Mouse (Mus musculus): ENCODE measurements around the gene Radil.

The Radil gene

DNA sequence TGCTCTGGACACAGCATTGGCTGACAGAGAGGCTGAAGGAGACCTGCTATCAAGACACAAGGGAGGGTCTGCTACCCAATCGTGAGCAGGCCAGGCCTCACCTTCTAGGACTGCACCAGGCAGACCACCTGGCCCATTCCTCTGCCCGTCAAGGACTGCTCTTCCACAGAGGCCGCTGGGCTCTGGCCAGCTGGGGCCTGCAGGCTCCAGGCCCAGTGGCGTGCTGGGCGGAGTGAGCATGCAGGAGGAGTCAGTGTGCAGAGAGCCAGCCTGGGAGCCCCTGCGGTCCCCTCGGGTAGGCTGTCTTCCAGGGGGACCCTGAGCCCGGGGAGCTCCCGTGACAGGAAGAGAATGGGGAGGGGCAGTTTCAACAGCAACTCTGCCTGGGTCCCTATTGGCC, 64.2 kb downstream of the Radil start:
- no peak for DNase-seq (ENCODE audit: low read depth, low spot score)

GRCm38 (mm10) chr5:142483581-142483980, 67.3 kb downstream of the Radil start:
- DNase-seq (ENCODE audit: low read depth, low spot score) = no peak

GRCm38 (mm10) chr5:142482512-142482911, 68.4 kb downstream of the Radil start:
- peak; percentile 59 for DNase-seq (ENCODE audit: low read depth, low spot score)

GRCm38 (mm10) chr5:142478829-142479435, 72.0 kb downstream of the Radil start:
- DNase-seq (ENCODE audit: low read depth, low spot score) = peak; percentile 67

GRCm38 (mm10) chr5:142477866-142478615, 72.9 kb downstream of the Radil start:
- DNase-seq (ENCODE audit: low read depth, low spot score) = no peak

DNA sequence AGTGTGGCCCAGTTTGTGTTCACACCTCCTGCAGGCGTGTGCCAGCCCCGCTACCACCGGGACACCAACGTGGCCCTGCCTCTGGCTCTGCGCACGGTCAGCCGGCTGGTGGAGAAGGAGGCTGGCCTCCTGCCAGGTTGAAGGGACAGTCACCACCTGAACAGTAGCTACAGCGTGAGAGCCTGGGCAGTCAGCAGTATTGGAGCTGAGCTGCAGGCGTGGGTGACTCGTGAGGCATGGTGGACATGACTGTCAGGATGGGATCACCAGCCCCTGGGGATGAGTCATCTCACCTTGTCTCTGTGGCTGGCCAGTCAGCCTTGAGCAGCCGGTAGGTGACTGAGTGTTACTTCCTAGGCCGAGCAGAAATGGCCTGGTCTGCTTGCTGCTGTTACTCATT, 73.6 kb downstream of the Radil start:
- no peak for DNase-seq (ENCODE audit: low read depth, low spot score)

GRCm38 (mm10) chr5:142475669-142476068, 75.2 kb downstream of the Radil start:
- DNase-seq (ENCODE audit: low read depth, low spot score) = no peak

DNA sequence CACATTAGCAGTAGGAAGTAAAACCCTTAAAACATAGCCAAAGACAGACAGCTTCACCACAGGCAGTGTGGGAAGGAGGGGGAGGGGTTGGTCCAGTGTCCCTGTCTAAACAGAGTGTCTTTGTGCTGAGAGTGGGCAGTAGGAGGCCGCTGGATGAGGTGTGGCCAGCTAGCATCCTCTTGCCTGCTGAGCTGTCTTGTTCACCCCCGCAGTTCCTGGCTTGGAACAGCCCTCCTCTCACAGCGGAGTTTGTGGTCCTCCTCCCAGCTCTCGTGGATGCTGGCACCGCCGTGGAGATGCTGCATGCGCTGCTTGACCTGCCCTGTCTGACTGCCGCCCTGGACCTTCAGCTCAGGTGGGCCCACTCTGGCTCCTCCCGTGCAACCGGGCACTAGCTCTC, 77.2 kb downstream of the Radil start:
- no peak for DNase-seq (ENCODE audit: low read depth, low spot score)

DNA sequence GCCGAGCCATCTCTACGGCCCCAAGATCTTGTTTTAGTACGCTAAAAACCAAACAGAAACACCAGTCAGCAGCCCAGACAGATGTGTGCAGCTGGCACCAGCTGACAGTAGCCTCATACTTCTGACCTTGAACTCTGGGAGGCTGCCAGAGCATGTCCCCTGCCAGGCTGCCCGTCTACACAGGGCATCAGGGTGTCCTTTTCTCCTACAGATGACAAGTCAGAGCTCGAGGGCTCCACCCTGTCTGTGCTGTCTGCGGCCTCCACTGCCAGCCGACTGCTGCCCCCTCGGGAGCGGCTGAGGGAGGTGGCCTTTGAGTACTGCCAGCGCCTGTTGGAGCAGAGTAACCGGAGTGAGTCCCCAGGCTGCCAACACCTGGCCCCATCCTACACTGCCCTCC, 81.1 kb downstream of the Radil start:
- no peak for DNase-seq (ENCODE audit: low read depth, low spot score)

GRCm38 (mm10) chr5:142468375-142468774, 82.5 kb downstream of the Radil start:
- no peak for DNase-seq (ENCODE audit: low read depth, low spot score)

DNA sequence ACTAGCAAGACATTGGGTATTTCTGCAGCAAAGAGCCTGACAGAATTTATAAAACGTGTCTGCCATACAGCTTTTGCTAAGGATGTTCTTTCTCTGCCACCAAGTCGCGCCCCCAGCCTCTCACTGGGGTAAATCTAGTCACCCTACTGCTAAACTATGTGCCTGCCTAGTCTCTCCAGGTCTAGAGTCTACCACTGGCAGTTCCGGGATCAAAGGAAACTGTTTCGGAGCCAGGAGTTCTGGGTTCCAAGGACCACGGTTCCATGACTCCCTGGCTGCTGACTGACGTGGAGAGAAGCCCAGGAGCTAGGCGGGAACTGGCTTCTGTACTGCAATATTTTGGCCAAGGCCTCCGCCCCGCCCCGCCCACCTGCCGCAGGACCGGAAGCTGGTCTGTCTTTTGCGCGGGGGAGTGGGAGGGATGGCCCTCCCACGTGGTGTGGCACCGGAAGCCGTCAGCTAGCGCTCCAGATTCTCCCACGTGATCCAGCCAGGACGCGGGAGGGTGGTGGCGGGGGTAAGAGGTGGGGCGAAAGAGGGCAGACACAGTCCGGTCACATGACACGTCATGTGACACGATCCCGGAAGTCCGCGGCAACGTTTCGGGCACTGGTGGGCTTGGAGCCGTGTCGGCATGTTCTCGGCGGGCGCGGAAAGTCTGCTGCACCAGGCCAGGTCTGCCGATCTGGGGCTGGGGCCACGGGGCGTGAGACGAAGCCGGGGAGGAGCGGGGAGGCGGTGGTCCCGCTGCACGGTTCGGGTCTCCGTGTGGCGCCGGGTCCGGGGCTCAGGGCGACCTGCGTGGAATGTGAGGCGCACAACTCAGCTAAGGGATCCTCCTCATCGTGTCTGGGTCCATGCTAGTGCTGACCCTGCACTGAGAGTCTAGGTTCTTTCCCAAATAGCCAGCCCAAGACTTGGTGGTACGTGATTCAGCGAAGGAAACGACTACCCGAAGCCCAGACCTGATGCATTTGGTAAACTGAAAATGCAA, 87.1 kb downstream of the Radil start, which contains the start of gene Ap5z1:
Gene Ap5z1 (plus strand): TSS at position 484 of the 994 bp plus-strand sequence.
- DNase-seq (ENCODE audit: low read depth, low spot score) = peak; percentile 98

- peak; percentile 26 for DNase-seq (ENCODE audit: low read depth, low spot score)
These were observed 87.9 kb downstream of the Radil start for GRCm38 (mm10) chr5:142463011-142463410.

GRCm38 (mm10) chr5:142462641-142462948, 88.3 kb downstream of the Radil start:
- no peak for DNase-seq (ENCODE audit: low read depth, low spot score)

DNA sequence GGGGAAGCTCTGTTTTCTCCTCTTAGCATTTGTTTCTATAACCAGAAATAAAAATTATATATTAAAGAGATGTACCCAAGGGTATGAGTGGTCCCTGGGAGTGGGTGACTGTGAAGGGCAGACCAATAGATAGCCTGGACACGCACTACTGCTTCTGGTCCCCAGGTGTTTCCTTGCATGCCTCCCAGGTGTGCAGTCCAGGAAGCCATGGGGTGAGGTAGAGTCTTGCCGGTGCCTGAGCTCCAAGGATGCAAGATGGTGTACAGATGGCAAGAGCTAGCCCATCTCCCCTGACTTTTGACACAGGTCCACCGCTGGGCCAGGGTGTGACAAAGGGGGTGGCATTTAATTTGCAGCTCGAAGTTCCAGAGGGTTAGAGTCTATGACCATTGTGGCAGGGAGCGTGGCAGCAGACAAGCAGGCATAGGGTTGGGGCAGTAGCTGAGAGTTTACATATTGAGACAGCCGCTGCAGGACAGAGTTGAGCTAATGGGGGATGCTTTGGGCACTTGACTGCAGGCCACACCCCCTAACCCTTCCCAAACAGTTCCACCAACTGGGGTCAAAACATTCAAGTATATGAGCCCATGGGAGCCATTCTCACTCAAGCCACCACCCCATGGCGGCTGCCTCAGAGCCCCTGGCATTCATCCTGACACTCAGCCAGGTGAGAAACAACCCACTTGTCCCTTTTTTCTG, 88.8 kb downstream of the Radil start:
- DNase-seq (ENCODE audit: low read depth, low spot score) = peak; percentile 78

DNA sequence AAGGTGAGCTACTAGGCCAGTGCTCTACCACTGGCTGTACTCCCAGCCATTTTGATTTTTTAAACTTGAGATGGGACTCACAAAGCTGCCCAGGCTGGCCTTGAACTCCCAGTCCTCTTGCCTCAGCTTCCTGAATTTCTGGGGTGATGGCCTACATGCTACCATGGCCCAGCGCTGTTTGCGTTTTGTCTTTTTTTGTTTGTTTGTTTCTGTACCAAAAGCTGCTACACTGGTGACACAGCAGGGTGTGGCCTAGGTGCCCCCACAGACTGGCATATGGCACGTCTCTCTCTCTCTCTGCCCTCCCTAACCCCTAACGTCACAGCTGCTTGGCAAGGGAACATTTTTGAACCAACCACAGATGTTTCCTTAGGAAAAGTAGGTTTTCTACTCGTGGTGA, 91.1 kb downstream of the Radil start:
- no peak for DNase-seq (ENCODE audit: low read depth, low spot score)

- no peak for DNase-seq (ENCODE audit: low read depth, low spot score)
These were observed 91.9 kb downstream of the Radil start for GRCm38 (mm10) chr5:142458791-142459557.

- no peak for DNase-seq (ENCODE audit: low read depth, low spot score)
These were observed 93.6 kb downstream of the Radil start for GRCm38 (mm10) chr5:142457345-142457744.

DNA sequence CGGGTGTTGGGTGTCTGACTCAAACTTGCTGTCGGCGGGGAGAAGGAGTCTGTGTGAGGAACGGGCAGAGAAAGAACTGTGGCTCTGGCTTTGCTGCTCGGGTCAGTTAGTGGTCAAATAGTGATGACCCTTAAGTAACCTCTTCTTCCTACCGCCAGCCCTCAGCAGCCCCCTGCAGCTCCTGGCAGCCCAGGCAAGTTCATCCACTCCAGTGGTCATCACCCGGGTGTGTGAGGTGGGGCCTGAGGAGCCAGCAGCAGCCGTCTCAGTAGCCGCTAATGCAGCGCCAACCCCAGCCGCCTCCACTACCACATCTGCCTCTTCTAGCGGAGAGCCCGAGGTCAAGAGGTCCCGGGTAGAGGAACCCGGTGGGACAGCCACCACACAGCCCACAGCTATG, 94.6 kb downstream of the Radil start:
- DNase-seq (ENCODE audit: low read depth, low spot score) = no peak

DNA sequence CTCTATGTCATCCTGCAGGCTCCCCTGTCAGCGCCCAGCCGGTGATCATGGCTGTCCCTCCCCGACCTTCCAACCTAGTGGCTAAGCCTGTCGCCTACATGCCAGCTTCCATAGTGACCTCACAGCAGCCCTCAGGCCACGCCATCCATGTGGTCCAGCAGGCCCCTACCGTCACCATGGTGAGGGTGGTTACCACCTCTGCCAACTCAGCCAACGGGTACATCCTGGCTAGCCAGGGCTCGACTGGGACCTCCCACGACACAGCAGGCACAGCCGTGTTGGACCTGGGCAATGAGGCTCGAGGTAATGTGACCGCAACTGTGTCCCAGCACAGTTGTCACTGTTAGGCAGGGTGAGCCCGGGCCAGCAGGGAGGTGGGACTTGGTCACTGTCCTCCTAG, 97.2 kb downstream of the Radil start:
- DNase-seq (ENCODE audit: low read depth, low spot score) = no peak

GRCm38 (mm10) chr5:142451759-142452158, 99.1 kb downstream of the Radil start:
- DNase-seq (ENCODE audit: low read depth, low spot score) = no peak

DNA sequence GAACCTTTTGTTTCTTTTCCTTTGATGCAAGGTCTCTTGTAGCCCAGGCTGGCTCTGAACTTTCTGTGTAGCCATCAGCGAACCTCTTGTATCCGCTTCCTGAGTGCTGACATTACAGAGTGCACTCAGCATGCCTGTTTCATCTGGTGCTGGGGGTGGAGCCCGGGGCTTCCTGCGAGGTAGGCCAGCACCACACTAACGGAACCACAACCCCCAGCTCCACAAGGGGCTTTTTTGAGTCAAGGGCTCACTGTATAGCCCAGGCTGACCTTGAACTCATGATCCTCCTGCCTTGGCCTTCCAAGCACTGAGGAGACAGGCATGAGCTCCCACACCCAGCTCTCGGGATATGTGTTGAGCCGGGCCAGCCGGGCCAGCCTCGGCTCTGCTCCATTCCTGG, 100.1 kb downstream of the Radil start:
- no peak for DNase-seq (ENCODE audit: low read depth, low spot score)

Data from A20 (cell line).